ENCODE assay signal across 22 mouse cellular contexts in genomic region chr2:146731081-146731480, GRCm38 (mm10).
DNase-seq lines count a peak whose midpoint lies in the region; ATAC-seq lines count a peak whose summit lies in the region.
"Had no signal": no experiment of that assay in that cellular context is flagged by ENCODE, and none has a peak within 500 bp of the region (broad histone marks: within the 10 kb centered on the region; RNA-seq: fewer than 3 reads in every experiment).

No protein-coding gene starts in this region.

- H3K9ac ChIP-seq in hindbrain, embryonic 16.5 days (ENCODE audit: low read depth, low read length): no peak overlapping the region
- H3K9ac ChIP-seq in midbrain, embryonic 13.5 days (replicated peaks): no peak overlapping the region
- H3K9ac ChIP-seq in midbrain, embryonic 14.5 days (replicated peaks; ENCODE audit: low read length): no peak overlapping the region
- H3K9ac ChIP-seq: heart, embryonic 12.5 days; hindbrain, embryonic 14.5 days had no signal

- WGBS in hindbrain, embryonic 16.5 days: 30% methylated on average over 3 of the region's 3 CpGs
- 67% methylated on average over 3 of the region's 3 CpGs for WGBS in hindbrain, embryonic 10.5 days
- WGBS in midbrain, embryonic 13.5 days: 19% methylated on average over 3 of the region's 3 CpGs
- 17% methylated on average over 3 of the region's 3 CpGs for WGBS in midbrain, embryonic 14.5 days
- 65% methylated on average over 3 of the region's 3 CpGs for WGBS in embryonic facial prominence, embryonic 10.5 days

- H3K9me3 ChIP-seq in hindbrain, embryonic 16.5 days (ENCODE audit: control insufficient read depth, low read length): no peaks in the 10 kb centered on the region
- H3K9me3 ChIP-seq in hindbrain, embryonic 10.5 days: no peaks in the 10 kb centered on the region
- no peaks in the 10 kb centered on the region for H3K9me3 ChIP-seq in midbrain, embryonic 13.5 days
- no peaks in the 10 kb centered on the region for H3K9me3 ChIP-seq in midbrain, embryonic 14.5 days (ENCODE audit: control insufficient read depth, low read length)
- H3K9me3 ChIP-seq in embryonic facial prominence, embryonic 10.5 days: no peaks in the 10 kb centered on the region
- H3K9me3 ChIP-seq: G1E; heart, embryonic 12.5 days had no signal

- DNase-seq in cerebellum, postnatal 10 days: peak; percentile 23 to 49
- no peak for DNase-seq in cerebellum, adult 9-11 months
- DNase-seq in hindbrain, embryonic 10.5 days (ENCODE audit: low spot score): no peak
- DNase-seq in midbrain, embryonic 14.5 days: no peak
- DNase-seq in embryonic facial prominence, embryonic 10.5 days (ENCODE audit: low spot score): no peak
- DNase-seq: adrenal gland, adult 8-10 months; adrenal gland, postnatal 36 days; B cell, adult 2 months; cerebellum, adult 11 months; cerebellum, adult 8-10 months; cerebellum, postnatal 36 days; gastrocnemius, postnatal 10 days; heart, adult 2 months had no signal

- H3K4me2 ChIP-seq in hindbrain, embryonic 16.5 days (ENCODE audit: low read length): no peak overlapping the region
- no peak overlapping the region for H3K4me2 ChIP-seq in midbrain, embryonic 13.5 days (replicated peaks)
- H3K4me2 ChIP-seq in midbrain, embryonic 14.5 days (ENCODE audit: low read length): no peak overlapping the region
- H3K4me2 ChIP-seq: heart, embryonic 12.5 days; hindbrain, embryonic 14.5 days had no signal

- H3K4me3 ChIP-seq in hindbrain, embryonic 16.5 days (ENCODE audit: low read length): no peak overlapping the region
- H3K4me3 ChIP-seq in hindbrain, embryonic 10.5 days: no peak overlapping the region
- H3K4me3 ChIP-seq in midbrain, embryonic 13.5 days (replicated peaks): no peak overlapping the region
- no peak overlapping the region for H3K4me3 ChIP-seq in midbrain, embryonic 14.5 days (replicated peaks; ENCODE audit: low read depth, low read length)
- no peak overlapping the region for H3K4me3 ChIP-seq in embryonic facial prominence, embryonic 10.5 days
- H3K4me3 ChIP-seq: heart, adult 2 months; heart, embryonic 12.5 days had no signal

- no peaks in the 10 kb centered on the region for H3K4me1 ChIP-seq in hindbrain, embryonic 16.5 days (ENCODE audit: control insufficient read depth, insufficient read depth, low read depth, low read length)
- peaks cover 5% of the 10 kb centered on the region for H3K4me1 ChIP-seq in hindbrain, embryonic 10.5 days (replicated peaks)
- H3K4me1 ChIP-seq in midbrain, embryonic 13.5 days (replicated peaks): peaks cover 9% of the 10 kb centered on the region; the same call in 1 of the 2 replicates
- H3K4me1 ChIP-seq in midbrain, embryonic 14.5 days (ENCODE audit: control insufficient read depth, insufficient read depth, low read length): no peaks in the 10 kb centered on the region
- peaks cover 5% of the 10 kb centered on the region; the same call in 1 of the 2 replicates for H3K4me1 ChIP-seq in embryonic facial prominence, embryonic 10.5 days
- H3K4me1 ChIP-seq: heart, embryonic 12.5 days had no signal

- no peak overlapping the region for H3K27ac ChIP-seq in hindbrain, embryonic 16.5 days (ENCODE audit: low read depth, low read length)
- no peak overlapping the region for H3K27ac ChIP-seq in hindbrain, embryonic 10.5 days
- H3K27ac ChIP-seq in midbrain, embryonic 13.5 days: no peak overlapping the region
- H3K27ac ChIP-seq in midbrain, embryonic 14.5 days (replicated peaks; ENCODE audit: low read depth, low read length): no peak overlapping the region
- no peak overlapping the region for H3K27ac ChIP-seq in embryonic facial prominence, embryonic 10.5 days (replicated peaks)
- H3K27ac ChIP-seq: heart, adult 2 months; hindbrain, embryonic 14.5 days had no signal

- peak; percentile 34; the same call in 1 of the 2 replicates for ATAC-seq in hindbrain, embryonic 16.5 days
- 0 out of 2 replicates have a peak, but pooled peaks have one; percentile 34 for ATAC-seq in midbrain, embryonic 13.5 days
- no peak for ATAC-seq in midbrain, embryonic 14.5 days (ENCODE audit: low FRiP score, low TSS enrichment)
- ATAC-seq: CD4-positive, CD25-positive, alpha-beta regulatory T cell, adult 4 months; forebrain, embryonic 14.5 days; inflammation-experienced regulatory T-cells, adult 6 months; intestine, postnatal 0 days had no signal

- H3K27me3 ChIP-seq in hindbrain, embryonic 16.5 days (replicated peaks; ENCODE audit: control insufficient read depth, insufficient read depth, low read length): no peaks in the 10 kb centered on the region
- peaks cover 26% of the 10 kb centered on the region for H3K27me3 ChIP-seq in hindbrain, embryonic 10.5 days (ENCODE audit: insufficient read depth, poor library complexity, severe bottlenecking)
- H3K27me3 ChIP-seq in midbrain, embryonic 13.5 days: peaks cover 24% of the 10 kb centered on the region
- peaks cover 3% of the 10 kb centered on the region; the same call in 1 of the 2 replicates for H3K27me3 ChIP-seq in midbrain, embryonic 14.5 days (ENCODE audit: control insufficient read depth, insufficient read depth, low read length)
- 0 out of 2 replicates have a peak, but pooled peaks cover 3% of the 10 kb centered on the region for H3K27me3 ChIP-seq in embryonic facial prominence, embryonic 10.5 days (replicated peaks; ENCODE audit: low read depth, poor library complexity, severe bottlenecking)
- H3K27me3 ChIP-seq: heart, embryonic 12.5 days had no signal

- H3K36me3 ChIP-seq in hindbrain, embryonic 16.5 days (ENCODE audit: control insufficient read depth, insufficient read depth, low read length): no peaks in the 10 kb centered on the region
- no peaks in the 10 kb centered on the region for H3K36me3 ChIP-seq in hindbrain, embryonic 10.5 days
- no peaks in the 10 kb centered on the region for H3K36me3 ChIP-seq in midbrain, embryonic 13.5 days
- no peaks in the 10 kb centered on the region for H3K36me3 ChIP-seq in midbrain, embryonic 14.5 days (ENCODE audit: control insufficient read depth, insufficient read depth, low read length)
- H3K36me3 ChIP-seq in embryonic facial prominence, embryonic 10.5 days (replicated peaks): no peaks in the 10 kb centered on the region
- H3K36me3 ChIP-seq: G1E; heart, embryonic 12.5 days had no signal

Comparison
In these comparisons a context has a peak if more than half of its experiments do, and no peak if none do; other contexts are left out.
1. DNase-seq: peak in cerebellum, postnatal 10 days (2 of 2); none in cerebellum, adult 9-11 months (single experiment), hindbrain, embryonic 10.5 days (single experiment), midbrain, embryonic 14.5 days (single experiment) and embryonic facial prominence, embryonic 10.5 days (single experiment).